Mouse (Mus musculus) right cerebral cortex, adult 2 months (tissue): ENCODE measurements at regions not wholly inside any gene's neighbourhood (a gene's known extent, or its start where the extent isn't known, plus 50 kb on each side); places are given as distances from the start of the nearest gene placed in this dataset.
"Not testable (repeated sequence)": the region's sequence is repeated elsewhere in the genome, so short reads cannot be mapped to it uniquely, and the experiment has no call there.

Experiments
- DNase-seq, 2 experiments: peaks; one replicate each; pipeline ENCODE4 v3.0.0; 2021 to 2022; ENCODE audit warnings: low spot score in 2 of 2

DNA sequence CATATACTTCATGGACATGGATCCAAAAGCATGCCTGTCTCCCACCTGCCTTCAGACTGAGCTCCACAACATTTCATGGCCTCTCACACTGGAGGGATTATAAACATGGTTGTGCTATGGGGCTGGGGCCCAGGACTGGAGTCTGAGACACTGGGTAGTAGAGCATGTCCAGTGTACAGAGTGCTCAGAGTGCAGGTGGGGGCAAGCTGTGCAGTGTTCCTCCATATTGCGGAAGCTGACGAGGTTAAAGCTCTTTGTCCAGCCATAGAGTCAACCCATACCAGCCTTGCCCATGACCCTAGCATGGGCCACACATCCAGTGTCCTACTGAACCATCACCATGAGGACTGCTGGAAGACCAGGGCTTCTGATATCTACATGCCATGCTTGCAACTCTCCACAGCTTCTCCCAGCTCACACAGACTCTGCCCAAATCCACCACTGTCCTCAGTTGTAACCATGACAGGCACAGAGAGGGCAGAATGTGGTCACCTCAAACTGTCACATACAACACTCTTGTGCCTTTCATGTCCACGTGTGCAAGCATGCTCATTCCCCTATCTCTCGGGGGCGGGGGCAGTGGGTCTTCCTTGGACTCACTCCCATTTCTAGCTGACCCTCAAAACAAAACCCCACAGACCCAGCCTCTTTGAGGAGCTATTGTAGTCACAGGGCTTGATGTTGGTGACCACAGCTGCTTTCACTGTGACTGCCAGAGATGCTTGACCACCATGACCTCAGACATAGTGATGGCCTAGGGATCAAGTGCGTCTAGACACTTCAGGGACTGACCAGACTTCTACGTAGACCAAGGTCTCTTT lies 55.9 kb downstream of the Tmem121 start:
- no peak for DNase-seq

DNA sequence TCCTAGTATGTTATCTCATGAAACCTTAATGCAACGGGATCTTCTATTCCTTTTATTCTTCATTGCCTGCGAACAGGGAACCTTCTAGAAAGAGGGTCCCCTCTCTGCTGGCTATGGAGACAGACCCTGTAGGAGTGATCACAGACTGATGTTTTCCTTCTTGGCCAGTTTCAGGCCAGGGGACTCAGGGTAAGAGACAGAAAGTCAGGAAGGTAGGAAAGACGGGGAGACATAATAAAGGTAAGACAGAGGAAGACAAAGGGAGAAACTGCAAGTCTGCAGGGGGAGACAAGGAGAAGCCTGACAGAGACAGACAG lies 56.4 kb downstream of the Tmem121 start:
- no peak for DNase-seq

DNA sequence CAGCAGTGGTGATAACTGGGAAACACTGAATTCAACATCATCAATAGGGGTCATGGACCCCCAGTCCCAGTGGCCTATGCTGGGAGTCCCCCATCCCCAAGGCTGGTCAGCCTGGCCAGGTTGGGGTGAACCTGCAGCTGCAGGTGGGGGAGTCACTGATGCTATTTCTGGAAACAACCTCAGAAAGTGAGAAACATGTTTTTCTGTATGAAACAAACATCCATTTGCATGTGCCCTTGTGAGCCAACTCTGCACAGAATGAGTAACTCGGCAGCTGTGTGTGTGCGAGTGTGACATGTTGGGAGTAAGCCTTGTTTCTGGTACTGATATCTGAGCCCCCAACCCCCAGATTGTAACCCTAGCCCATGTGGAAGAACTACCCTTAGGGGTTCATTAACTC lies 59.0 kb downstream of the Tmem121 start:
- no peak for DNase-seq

GRCm38 (mm10) chr12:113253446-113254424 lies 68.0 kb downstream of the Tmem121 start:
- not testable (repeated sequence) for DNase-seq

- DNase-seq = no peak
These were observed 69.6 kb downstream of the Tmem121 start for GRCm38 (mm10) chr12:113255331-113255730.

DNA sequence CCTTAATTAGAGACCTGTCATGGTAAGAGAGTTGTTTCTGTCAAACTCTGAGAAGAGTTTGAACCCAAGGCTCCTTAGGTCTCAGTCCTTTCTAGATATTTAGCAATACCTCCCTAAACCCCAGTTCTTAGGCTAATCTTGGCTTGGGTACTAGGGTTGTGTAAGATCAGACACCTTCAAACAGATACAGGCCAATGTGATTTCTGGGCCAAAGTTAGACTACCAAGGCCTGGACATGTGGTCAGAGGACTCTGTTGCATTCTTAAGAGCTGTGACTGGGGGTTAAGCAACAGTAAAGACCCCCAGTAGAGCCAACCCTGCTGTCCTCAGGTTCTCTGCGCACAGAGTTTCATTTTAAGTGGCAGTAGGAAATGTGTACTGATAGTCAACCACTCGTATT lies 70.9 kb downstream of the Tmem121 start:
- no peak for DNase-seq

DNA sequence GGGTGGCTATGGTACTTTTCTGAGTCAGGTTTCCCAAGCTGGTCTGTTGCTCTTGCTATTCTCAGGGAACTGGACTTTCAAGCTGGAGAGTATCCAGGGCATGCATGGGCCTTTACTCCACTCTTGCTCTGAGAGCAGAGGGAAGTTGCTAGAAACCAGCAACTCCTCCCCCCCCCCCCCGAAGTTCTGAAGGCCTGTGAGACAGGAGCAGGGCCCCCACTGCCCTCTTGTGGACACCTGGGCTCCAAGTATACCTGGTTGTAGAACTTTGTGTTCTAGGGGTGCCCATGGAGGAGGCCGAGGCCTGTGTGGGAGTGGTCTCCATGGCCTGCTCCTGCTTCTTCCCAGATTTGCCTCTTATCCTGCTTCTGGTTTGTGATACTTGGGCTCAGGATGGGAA lies 71.5 kb downstream of the Tmem121 start:
- no peak for DNase-seq

GRCm38 (mm10) chr12:113259476-113259875 lies 73.7 kb downstream of the Tmem121 start:
- no peak for DNase-seq

- DNase-seq = no peak
These were observed 74.6 kb downstream of the Tmem121 start for GRCm38 (mm10) chr12:113260304-113260703.

GRCm38 (mm10) chr12:113275934-113276333 lies 90.2 kb downstream of the Tmem121 start:
- no peak for DNase-seq

DNA sequence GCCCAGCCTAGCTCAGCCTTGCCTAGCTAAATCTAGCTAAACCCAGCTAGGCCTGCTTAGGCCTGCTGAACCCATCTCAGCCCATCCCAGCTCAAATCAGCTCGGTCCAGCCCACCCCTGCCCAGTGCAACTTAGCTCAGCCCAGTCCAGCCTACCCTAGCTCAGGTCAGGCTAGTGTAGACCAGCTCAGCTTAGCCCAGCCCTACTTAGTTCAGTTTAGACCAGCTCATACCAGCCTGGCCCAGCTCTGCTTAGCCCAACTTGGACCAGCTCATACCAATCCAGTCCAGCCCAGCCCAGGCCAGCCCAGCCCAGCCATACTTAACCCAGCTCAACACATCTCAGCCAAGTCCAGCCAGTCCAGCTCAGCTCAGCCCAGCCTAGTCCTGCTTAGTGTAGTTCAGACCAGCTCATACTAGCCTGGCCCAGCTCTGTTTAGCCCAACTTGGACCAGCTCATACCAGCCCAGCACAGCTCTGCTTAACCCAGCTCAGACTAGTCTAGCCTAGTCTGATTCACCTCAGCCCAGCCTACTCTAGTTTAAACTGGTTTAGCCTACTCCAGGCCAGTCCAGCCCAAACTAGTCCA lies 90.7 kb downstream of the Tmem121 start:
- no peak for DNase-seq

- DNase-seq = no peak
These were observed 92.0 kb downstream of the Tmem121 start for GRCm38 (mm10) chr12:113277741-113278140.

DNA sequence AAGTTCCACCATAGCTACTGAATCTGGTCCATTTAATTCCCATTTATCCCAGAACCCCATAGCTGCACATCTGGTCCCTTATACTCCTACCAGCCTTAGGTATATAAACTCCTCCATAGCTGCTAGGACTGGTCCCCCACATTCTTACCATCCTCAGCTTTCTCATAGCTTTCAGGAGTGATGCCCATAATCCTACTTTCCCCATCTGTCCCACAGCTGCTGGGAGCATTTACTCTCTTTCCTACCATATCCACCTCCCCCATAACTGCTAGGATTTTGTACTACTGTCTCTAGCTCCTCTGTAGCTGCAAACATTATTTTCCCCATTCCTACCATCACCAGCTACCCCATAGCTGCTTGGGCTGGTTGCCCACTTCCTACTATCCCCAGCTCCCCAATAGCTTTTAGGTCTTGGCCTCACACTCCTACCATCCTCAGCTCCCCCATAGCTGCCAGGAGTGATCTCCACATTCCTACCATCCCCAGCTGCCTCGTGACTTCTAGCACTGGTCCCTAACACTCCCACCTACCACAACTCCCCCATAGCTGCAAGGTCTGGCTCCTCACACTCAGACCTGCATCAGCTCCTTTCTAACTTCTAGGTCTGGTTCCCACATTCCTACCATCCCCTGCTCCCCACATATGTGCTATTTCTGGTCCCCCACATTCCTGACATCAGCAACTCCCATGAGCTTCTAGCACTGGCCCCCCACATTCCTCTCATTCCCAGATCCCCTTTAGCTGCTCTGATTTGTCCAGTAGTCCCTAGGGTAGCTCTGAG lies 106.5 kb downstream of the Tmem121 start:
- DNase-seq = peak; percentile 7 to 17

- peak; percentile 22 to 26 for DNase-seq
These were observed 110.2 kb downstream of the Tmem121 start for GRCm38 (mm10) chr12:113295924-113296323.

- DNase-seq = no peak
These were observed 120.2 kb downstream of the Tmem121 start for GRCm38 (mm10) chr12:113305973-113306372.

- DNase-seq = no peak
These were observed 127.6 kb downstream of the Tmem121 start for GRCm38 (mm10) chr12:113313319-113313718.

- DNase-seq = no peak
These were observed 128.9 kb downstream of the Tmem121 start for GRCm38 (mm10) chr12:113314624-113315023.

DNA sequence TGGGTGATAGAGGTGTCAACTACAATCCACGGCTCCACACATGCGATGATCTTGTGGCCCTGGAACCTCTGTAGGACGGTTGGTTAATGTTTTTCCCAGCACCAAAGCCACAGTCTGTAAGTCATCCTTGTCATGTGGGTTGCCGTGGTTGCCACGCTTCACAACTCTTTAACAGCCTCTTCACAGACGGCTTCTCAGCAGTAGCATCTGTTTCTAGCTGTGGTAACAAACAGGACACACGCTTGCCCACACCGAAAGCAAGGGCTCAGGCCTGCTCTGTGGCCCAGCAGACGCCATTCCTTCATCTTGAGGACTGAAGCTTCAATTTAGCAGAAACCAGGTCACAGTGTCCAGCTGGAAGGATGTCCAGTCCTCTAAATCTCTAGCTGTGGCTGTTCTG lies 135.4 kb downstream of the Tmem121 start:
- no peak for DNase-seq

DNA sequence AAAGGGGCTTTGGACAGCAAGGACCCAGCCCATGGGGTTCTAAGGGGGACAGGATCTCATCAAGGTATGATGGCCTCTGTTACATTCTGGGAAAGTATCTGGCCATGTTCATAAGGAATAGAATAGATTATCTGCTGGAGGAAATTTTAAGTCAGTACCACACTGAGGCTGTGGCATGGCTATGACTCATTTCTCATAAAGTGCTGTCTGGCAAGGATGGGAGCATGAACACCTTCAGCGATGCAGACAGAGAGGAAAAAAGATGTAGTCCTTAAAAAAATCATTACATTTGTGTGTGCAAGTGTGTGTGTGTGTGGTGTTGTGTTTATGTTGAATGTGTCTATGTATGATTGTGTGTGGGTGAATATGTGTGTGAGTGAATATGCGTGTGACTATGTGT lies 136.4 kb downstream of the Tmem121 start:
- peak in 1 of 2 experiments; percentile 3 for DNase-seq

DNA sequence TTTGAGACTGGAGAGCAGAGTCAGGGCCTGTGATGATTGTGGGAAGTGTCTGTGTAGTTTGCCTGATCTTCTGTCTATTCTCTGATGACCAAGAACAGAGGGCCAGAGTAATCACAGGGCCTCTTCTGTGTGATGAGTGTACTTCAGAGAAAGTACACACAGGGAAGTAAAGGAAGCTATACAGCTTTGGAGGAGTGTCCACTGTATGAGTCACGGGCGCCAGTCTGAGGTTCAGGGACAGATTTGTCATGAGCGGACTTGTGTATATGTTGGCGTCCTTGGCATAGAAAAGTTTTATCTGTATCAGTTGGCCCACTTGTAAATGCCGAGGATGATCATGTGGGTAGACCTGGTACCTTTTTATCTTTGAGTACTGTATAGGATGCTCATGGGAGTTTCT lies 142.1 kb downstream of the Tmem121 start:
- no peak for DNase-seq

DNA sequence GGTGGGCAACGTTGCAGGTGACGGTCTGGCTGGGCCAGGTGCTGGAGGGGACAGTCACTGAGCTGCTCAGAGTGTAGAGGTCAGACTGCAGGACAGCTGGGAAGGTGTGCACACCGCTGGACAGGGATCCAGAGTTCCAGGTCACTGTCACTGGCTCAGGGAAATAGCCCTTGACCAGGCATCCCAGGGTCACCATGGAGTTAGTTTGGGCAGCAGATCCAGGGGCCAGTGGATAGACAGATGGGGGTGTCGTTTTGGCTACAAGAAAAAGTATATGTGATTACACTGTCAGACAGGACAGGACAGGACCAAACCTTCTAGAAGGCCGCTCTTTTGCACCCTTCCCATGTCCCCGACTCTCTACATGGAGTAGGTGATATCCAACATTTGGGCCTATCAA lies 144.5 kb downstream of the Tmem121 start:
- no peak for DNase-seq

GRCm38 (mm10) chr12:113332226-113332625 lies 146.5 kb downstream of the Tmem121 start:
- DNase-seq = no peak
